Mouse (Mus musculus) G1E (cell line): ENCODE results near the gene Ccdc36.

Experiments used
- CTCF ChIP-seq: IDR thresholded peaks from 2 replicates; pipeline ENCODE4 v1.5.1; 2012; ENCODE audit warnings: low read depth, low read length, inconsistent platforms, mixed read lengths
- GATA1 ChIP-seq: IDR thresholded peaks from 2 replicates; pipeline ENCODE4 v1.6.1; 2012; ENCODE audit warnings: borderline replicate concordance, low read length, inconsistent platforms, mixed read lengths
- GATA2 ChIP-seq: IDR thresholded peaks from 2 replicates; pipeline ENCODE4 v1.6.1; 2012; ENCODE audit warnings: low read depth, low read length, inconsistent platforms, borderline replicate concordance
- POLR2AphosphoS5 ChIP-seq: IDR thresholded peaks from 2 replicates; pipeline ENCODE4 v1.6.1; 2012; ENCODE audit warnings: low read depth, low read length, inconsistent platforms; ENCODE audit not compliant: insufficient replicate concordance
- TAL1 ChIP-seq: conservative IDR thresholded peaks from 2 replicates; pipeline ENCODE4 v1.6.1; 2012; ENCODE audit warnings: low read depth, low read length, inconsistent platforms, mixed read lengths

DNA sequence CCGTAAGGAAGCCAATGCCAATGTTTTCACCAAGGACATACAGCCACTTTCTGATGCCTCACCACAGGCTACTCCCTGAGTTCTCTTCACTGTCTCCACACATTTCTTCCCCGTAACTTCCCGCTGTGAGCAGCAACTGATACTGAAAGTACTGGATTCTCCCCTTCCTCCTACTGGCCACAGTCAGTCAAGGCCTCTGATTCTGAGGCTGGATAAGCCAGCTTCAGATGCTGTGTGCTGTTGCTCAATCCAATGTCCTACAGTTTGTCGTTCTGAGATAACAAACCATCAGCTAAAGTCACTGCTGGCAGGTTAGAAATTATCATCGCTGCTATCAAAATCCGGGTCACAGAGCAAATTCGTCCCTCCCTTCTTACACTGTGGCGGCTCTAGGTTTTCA is 23.8 kb downstream of the Ccdc36 start:
- no peak for TF ChIP-seq CTCF
- TF ChIP-seq TAL1, result no peak
- no peak for TF ChIP-seq GATA2
- no peak for TF ChIP-seq GATA1
- no peak for TF ChIP-seq POLR2AphosphoS5
